Mouse (Mus musculus): ENCODE results near the gene Tmem192.

The Tmem192 gene

GRCm38 (mm10) chr8:64946820-64947697 is at the start of gene Tmem192:
TSS of gene Tmem192 (plus strand) at chr8:64947185.
- peak; percentile 97 for DNase-seq (ENCODE audit: low spot score in 2 of 2)

GRCm38 (mm10) chr8:64898710-64899109 is 48.3 kb upstream of the Tmem192 start:
- no peak for DNase-seq (ENCODE audit: low spot score in 2 of 2)

GRCm38 (mm10) chr8:64900645-64901044 is 46.3 kb upstream of the Tmem192 start:
- DNase-seq (ENCODE audit: low spot score in 2 of 2) = no peak

GRCm38 (mm10) chr8:64901527-64902156 is 45.3 kb upstream of the Tmem192 start:
- no peak for DNase-seq (ENCODE audit: low spot score in 2 of 2)

- no peak for DNase-seq (ENCODE audit: low spot score in 2 of 2)
Observed at GRCm38 (mm10) chr8:64902191-64902590, 44.8 kb upstream of the Tmem192 start.

GRCm38 (mm10) chr8:64903778-64904177 is 43.2 kb upstream of the Tmem192 start:
- no peak for DNase-seq (ENCODE audit: low spot score in 2 of 2)

- DNase-seq (ENCODE audit: low spot score in 2 of 2) = no peak
Observed at GRCm38 (mm10) chr8:64910026-64910425, 37.0 kb upstream of the Tmem192 start.

- DNase-seq (ENCODE audit: low spot score in 2 of 2) = no peak
Observed at GRCm38 (mm10) chr8:64916793-64917192, 30.2 kb upstream of the Tmem192 start.

GRCm38 (mm10) chr8:64923329-64923728 is 23.7 kb upstream of the Tmem192 start:
- no peak for DNase-seq (ENCODE audit: low spot score in 2 of 2)

DNA sequence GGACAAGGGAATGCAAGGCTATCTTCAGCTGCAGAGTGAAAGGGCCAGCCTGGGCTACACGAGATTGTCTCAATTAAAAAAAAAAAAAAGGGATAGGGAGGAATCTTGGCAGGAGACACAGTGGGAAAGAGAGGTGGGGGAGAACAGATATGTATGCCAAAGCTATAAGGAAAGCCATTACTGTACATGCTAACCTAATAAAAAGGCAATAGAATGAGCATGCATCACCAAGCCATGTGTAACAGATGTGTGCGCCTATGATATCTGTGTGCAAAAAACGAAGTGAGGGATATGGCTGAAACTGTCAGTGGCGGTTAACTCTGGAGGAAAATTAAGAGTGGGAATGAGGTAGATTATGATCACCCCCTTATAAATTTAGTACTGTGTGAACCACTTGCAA is 21.2 kb upstream of the Tmem192 start:
- no peak for DNase-seq (ENCODE audit: low spot score in 2 of 2)

DNA sequence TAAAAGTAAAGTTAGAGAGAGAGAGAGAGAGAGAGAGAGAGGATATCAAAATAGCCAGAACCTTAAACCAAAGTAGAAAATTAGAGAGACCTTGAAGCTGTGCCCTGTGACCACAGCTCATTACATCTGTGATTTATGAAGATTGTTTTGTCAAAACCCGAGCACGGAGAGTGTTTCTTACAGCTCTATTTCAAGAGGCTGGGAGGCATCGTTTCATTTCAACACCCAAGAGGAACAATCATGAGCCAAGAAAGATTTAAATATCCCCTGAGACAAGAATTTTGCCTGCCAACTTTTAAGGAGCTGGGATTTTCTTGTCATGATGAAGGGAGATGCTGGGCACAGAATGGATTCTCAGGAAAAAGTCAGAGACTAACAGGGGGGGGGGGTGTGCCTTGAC is 20.6 kb upstream of the Tmem192 start:
- no peak for DNase-seq (ENCODE audit: low spot score in 2 of 2)

- no peak for DNase-seq (ENCODE audit: low spot score in 2 of 2)
Observed at GRCm38 (mm10) chr8:64928938-64929337, 18.0 kb upstream of the Tmem192 start.

- no peak for DNase-seq (ENCODE audit: low spot score in 2 of 2)
Observed at GRCm38 (mm10) chr8:64934997-64935396, 12.0 kb upstream of the Tmem192 start.

DNA sequence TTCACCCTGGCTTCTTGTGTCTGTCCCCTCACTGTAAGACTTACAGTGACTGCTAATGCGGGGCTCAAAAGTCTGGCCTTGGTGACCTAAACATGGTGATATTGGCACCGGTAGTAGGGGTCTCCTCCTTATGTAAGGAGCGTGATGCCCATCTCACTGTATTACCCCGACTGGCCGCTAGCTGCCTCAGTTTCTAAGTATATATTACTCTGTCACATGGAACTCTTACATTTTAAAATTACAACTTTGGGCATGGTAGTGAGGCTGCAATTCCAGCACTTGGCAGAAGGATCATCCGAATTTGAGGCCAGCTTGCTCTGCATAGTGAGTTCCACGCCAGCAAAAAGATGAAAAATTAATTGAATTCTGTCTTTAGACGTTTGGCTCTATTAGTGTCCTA is 6.0 kb upstream of the Tmem192 start:
- no peak for DNase-seq (ENCODE audit: low spot score in 2 of 2)

GRCm38 (mm10) chr8:64941495-64941894 is 5.5 kb upstream of the Tmem192 start:
- peak; percentile 44 to 68 for DNase-seq (ENCODE audit: low spot score in 2 of 2)

- no peak for DNase-seq (ENCODE audit: low spot score in 2 of 2)
Observed at GRCm38 (mm10) chr8:64942946-64943345, 4.0 kb upstream of the Tmem192 start.

DNA sequence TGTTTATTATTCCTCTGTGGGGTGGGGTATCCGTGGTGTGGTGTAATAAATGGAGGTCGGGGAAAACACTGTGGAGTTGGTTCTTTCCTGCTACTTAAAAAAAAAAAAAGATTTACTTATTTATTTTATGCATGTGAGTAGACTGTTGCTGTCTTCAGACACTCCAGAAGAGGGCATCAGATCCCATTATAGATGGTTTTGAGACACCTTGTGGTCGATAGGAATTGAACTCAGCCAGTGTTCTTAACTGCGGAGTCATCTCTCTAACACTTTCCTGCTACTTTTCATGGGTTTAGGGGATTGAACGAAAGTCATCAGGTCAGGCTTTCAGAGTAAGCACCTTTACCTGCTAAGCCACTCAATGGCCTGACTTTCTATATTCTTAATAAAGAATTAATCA is 2.2 kb upstream of the Tmem192 start:
- no peak for DNase-seq (ENCODE audit: low spot score in 2 of 2)

DNA sequence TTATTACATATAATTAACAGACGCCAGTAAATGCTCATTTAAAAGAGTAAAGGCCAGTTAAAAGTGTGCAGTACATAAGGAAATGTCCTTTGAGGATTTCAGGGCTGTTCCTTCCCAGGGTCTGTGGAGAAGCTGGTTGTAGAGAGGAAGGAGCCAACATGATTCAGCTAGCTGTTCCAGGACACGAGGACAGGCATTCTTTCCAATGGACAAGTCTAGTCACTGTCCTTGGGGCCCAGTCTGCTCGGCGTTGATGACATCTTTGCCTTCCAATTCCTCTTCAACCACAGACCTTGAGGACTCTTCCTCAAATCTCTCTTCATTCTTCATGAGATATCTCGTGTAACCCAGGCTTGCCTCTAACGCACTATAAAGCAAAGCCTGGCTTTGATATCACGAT is 1.4 kb upstream of the Tmem192 start:
- no peak for DNase-seq (ENCODE audit: low spot score in 2 of 2)

DNA sequence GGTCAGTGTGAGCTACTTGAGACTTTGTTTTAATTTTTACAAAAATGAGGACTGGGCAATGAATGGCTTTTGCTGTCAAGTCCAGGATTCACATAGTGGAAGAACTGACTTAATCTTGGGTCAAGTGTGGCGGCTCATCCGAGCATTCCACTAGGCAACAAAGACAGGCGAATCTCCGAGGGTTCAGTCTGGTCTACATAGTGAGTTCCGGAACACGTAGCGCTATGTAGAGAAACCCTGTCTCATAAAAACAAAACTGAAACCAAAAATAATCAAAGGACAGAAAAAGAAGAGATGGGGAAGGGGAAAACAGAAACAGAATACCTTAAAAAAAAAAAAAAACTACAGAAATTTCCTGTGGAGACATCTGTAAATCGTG is 555 bp upstream of the Tmem192 start:
- no peak for DNase-seq (ENCODE audit: low spot score in 2 of 2)

- DNase-seq (ENCODE audit: low spot score in 2 of 2) = no peak
Observed at GRCm38 (mm10) chr8:64947698-64948034, 681 bp downstream of the Tmem192 start.

DNA sequence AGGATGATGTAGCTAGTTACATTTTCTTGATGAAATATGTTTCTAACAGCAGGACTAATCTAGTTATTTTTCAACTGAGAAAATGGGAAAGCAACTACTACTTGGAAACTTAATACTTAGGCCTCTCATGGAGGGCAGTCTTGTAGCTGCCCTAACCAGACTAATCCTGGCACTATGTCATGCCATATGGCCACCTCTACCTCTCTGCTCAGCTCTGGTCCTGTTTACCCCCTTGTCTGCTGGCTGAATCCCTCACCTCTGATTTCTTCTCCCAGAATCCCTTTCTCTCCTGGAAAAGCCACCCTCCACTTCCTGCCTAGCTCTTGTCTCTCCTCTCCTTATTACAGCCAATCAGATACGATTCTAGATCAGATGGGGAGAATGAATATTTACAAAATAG is 1.4 kb downstream of the Tmem192 start:
- no peak for DNase-seq (ENCODE audit: low spot score in 2 of 2)

DNA sequence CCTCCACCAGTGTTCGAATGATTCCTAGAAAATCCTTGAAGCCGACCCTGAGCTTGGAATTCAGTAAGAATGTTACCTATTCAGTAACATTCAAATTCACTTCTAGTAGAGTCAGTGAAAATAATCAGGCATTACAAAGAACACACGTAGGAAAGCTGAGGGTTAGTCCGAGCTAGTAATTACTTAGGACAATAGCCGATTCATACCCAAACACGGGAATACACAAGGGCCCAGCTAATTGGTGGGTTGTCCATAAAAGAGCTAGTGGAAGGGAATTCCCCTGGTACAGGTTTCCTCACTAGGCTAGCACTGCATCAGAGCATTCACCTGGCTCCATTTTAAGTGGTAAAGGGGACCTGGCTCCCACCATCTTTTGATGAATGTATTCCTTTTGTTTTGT is 5.1 kb downstream of the Tmem192 start:
- no peak for DNase-seq (ENCODE audit: low spot score in 2 of 2)

GRCm38 (mm10) chr8:64959025-64959424 is 12.0 kb downstream of the Tmem192 start:
- no peak for DNase-seq (ENCODE audit: low spot score in 2 of 2)
